In the genomic region with DNA sequence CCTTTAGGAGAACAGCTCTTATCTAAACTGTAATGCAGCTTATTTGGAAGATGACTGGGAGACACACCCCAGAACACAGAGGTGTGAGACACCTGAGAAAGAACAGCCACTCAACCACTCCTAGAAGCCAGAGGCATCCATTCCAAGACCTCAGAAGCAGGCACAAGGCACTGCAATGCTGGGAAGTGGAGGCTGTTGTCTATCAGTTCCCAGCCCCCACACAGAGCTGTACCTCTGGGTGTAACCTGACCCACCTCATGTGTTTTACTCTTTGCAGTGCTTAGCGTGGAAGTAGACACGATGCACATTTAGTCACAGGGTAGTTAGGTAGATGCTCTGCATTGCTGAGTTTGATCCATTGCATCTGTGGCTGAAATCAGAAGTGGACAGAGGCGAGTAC, we compare ENCODE assay signal across 18 mouse cellular contexts.
"Had no signal": no experiment of that assay in that cellular context is flagged by ENCODE, and none has a peak within 500 bp of the region (broad histone marks: within the 10 kb centered on the region; RNA-seq: fewer than 3 reads in every experiment).

No protein-coding gene starts in this region.

- H3K9ac ChIP-seq: limb, embryonic 12.5 days; limb, embryonic 15.5 days; liver, embryonic 14.5 days; liver, postnatal 0 days; lung, embryonic 15.5 days; midbrain, embryonic 13.5 days had no signal

- H3K27ac ChIP-seq: limb, embryonic 12.5 days; limb, embryonic 15.5 days; liver, embryonic 14.5 days; lung, embryonic 15.5 days; midbrain, embryonic 10.5 days; midbrain, embryonic 13.5 days; stomach, postnatal 0 days had no signal

- DNase-seq: kidney, adult 9 months; kidney, postnatal 14 days; kidney, postnatal 4 days; left cerebral cortex, postnatal 4 days; liver, postnatal 0 days; lung, postnatal 10 days; lung, postnatal 36 days; right cerebral cortex, postnatal 4 days; thymus, adult 18-20 months; thymus, postnatal 36 days had no signal

- H3K4me1 ChIP-seq: limb, embryonic 15.5 days; lung, embryonic 15.5 days; megakaryocyte, embryonic 14.5 days; midbrain, embryonic 10.5 days; midbrain, embryonic 13.5 days had no signal

- H3K27me3 ChIP-seq: limb, embryonic 12.5 days; limb, embryonic 15.5 days; lung, embryonic 15.5 days; midbrain, embryonic 13.5 days had no signal

- H3K4me3 ChIP-seq: limb, embryonic 12.5 days; limb, embryonic 15.5 days; lung, embryonic 15.5 days; megakaryocyte, embryonic 14.5 days; midbrain, embryonic 10.5 days; midbrain, embryonic 13.5 days had no signal

- H3K9me3 ChIP-seq: limb, embryonic 12.5 days; limb, embryonic 15.5 days; lung, embryonic 15.5 days; midbrain, embryonic 13.5 days had no signal

- H3K36me3 ChIP-seq: limb, embryonic 12.5 days; limb, embryonic 15.5 days; lung, embryonic 15.5 days; midbrain, embryonic 10.5 days; midbrain, embryonic 13.5 days had no signal
